In the genomic region with DNA sequence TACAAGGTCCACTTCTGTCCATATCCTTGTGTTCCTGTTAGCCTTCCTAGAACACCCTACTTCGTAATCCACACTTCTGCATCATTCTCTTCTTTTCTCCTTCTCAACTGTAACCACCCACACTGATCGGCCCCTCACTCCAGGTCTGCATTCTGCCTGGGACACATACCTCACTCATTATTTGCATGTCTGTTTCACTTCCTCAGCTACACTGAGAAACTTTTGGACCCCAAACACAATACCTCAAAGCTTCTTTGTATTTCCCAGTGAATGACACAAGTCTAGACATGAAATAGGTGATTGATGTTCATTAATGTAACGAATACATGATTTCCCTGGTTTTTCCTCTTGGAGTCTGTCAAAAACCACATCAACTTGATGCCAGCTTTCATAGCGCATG, we compare ENCODE assay signal across 19 mouse cellular contexts.
"Had no signal": no experiment of that assay in that cellular context is flagged by ENCODE, and none has a peak within 500 bp of the region (broad histone marks: within the 10 kb centered on the region; RNA-seq: fewer than 3 reads in every experiment).

No protein-coding gene starts in this region.

- H3K36me3 ChIP-seq: heart, embryonic 10.5 days; heart, embryonic 12.5 days; hindbrain, embryonic 10.5 days; hindbrain, embryonic 12.5 days; intestine, embryonic 15.5 days; limb, embryonic 13.5 days; limb, embryonic 15.5 days; liver, embryonic 12.5 days had no signal

- H3K27me3 ChIP-seq: heart, embryonic 12.5 days; hindbrain, embryonic 12.5 days; intestine, embryonic 15.5 days; limb, embryonic 13.5 days; limb, embryonic 15.5 days; liver, embryonic 12.5 days had no signal

- DNase-seq: gastrocnemius, postnatal 10 days; gastrocnemius, postnatal 25 days; heart, adult 18-20 months; heart, postnatal 10 days; heart, postnatal 4 days; kidney, adult 18-20 months; kidney, adult 8-10 months; kidney, postnatal 10 days; kidney, postnatal 25 days; kidney, postnatal 4 days; left cerebral cortex, postnatal 4 days had no signal
